Mouse (Mus musculus) stomach, postnatal 0 days (tissue): ENCODE data around the gene Picalm.

Source experiments
- CTCF ChIP-seq: IDR thresholded peaks from 2 replicates; pipeline ENCODE4 v1.5.1; 2016; ENCODE audit warnings: antibody characterized with exemption, low read depth, mild to moderate bottlenecking, moderate library complexity
- EP300 ChIP-seq: optimal IDR thresholded peaks from 2 replicates; pipeline ENCODE3; 2016; ENCODE audit warnings: antibody characterized with exemption

DNA sequence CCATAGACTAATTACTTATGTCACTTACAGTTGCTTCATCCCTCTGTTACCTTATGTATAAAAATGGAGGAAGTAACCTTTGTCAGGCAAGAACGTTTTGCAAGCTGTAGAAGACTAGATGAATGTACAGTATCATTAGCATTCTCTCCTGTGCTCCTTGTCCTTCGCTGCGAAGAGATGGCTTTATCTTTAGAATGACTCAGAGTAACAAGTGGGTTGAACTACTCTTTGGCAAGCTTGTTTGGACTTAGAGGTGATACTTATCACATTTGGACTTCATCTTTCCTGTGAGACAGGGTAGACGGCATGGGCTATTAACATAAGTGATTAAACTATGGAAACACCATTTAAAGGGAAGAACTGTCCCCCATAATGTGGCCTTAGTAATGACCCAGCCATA is 31.8 kb upstream of the Picalm start:
- TF ChIP-seq EP300 = no peak
- no peak for TF ChIP-seq CTCF
